Mouse (Mus musculus) midbrain, embryonic 15.5 days (tissue): ENCODE results near the gene Sppl2c. TPM values are rescaled to one million over a fixed set of nuclear protein-coding genes. Genes with fewer than 3 reads are reported as not detected.

ENCODE experiments used
- ATAC-seq: fragments of 200-750 bp; cut with Nextera tagmentation; replicated peaks from 2 replicates; pipeline ENCODE4 v1.8.0; 2017; ENCODE audit warnings: moderate TSS enrichment
- H3K27ac ChIP-seq: fragments of 300-500 bp; sonication (generic); 2 replicates; pipeline ENCODE4 v1.5.1; 2015; ENCODE audit warnings: mild to moderate bottlenecking, inconsistent platforms
- H3K27me3 ChIP-seq: fragments of 300-500 bp; sonication (generic); replicated peaks from 2 replicates; pipeline ENCODE4 v1.6.1; 2015; ENCODE audit warnings: inconsistent platforms
- H3K36me3 ChIP-seq: fragments of 300-500 bp; sonication (generic); replicated peaks from 2 replicates; pipeline ENCODE4 v1.6.1; 2015; ENCODE audit warnings: inconsistent platforms
- H3K4me1 ChIP-seq: fragments of 300-500 bp; sonication (generic); 2 replicates; pipeline ENCODE4 v1.6.1; 2015; ENCODE audit warnings: inconsistent platforms
- H3K4me2 ChIP-seq: fragments of 300-500 bp; sonication (generic); 2 replicates; pipeline ENCODE4 v1.6.1; 2015; ENCODE audit warnings: inconsistent platforms, mild to moderate bottlenecking, moderate library complexity
- H3K4me3 ChIP-seq: fragments of 300-500 bp; sonication (generic); 2 replicates; pipeline ENCODE4 v1.5.1; 2015; ENCODE audit warnings: mild to moderate bottlenecking, inconsistent platforms
- H3K9ac ChIP-seq: fragments of 300-500 bp; sonication (generic); 2 replicates; pipeline ENCODE4 v1.6.1; 2015; ENCODE audit warnings: mild to moderate bottlenecking, inconsistent platforms
- H3K9me3 ChIP-seq: fragments of 300-500 bp; sonication (generic); 2 replicates; pipeline ENCODE4 v1.6.1; 2016; ENCODE audit warnings: inconsistent platforms
- WGBS: fragments of 180-500 bp; shearing (Covaris S2); methylation state at CpG from one replicate; pipeline ENCODE4 v1.1.7; 2015; ENCODE audit warnings: mixed read lengths; 5-methylcytosine and 5-hydroxymethylcytosine counted together
- polyA plus RNA-seq: library from polyadenylated mRNA; unstranded; fragments of >200 nt; fragmentation: Nextera tagmentation; extraction: Ambion mirVana; gene quantifications from 2 replicates; pipeline ENCODE4 v1.2.1, GENCODE M21; 2015

Gene Sppl2c
- polyA plus RNA-seq, 1 experiment from 2014 or later: not detected

DNA sequence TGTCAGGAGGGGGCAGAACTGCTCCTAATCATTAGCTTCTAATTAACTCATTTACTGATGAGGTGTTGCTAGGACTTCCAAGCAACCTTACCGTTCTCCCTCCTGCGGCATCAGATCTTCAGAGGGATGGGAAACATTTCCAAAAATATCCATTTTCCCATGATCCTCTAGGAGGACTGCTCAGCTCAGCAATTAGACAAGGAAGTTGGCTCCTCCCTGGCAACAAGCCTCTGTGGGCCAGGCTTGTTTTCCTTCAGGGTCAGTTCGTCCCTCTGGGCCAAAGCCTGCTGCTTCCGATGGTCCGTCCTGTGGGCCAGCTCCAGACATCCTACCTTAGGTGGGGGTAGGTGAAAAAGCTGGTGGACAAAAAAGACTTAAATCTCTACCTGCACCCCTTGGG is 25.0 kb upstream of the Sppl2c start:
- H3K4me3 ChIP-seq: no peak overlapping the region
- H3K27ac ChIP-seq: no peak overlapping the region
- WGBS: 81% methylated on average over 5 of the region's 5 CpGs
- H3K9ac ChIP-seq: no peak overlapping the region
- peaks cover 23% of the 10 kb centered on the region for H3K4me1 ChIP-seq
- no peaks in the 10 kb centered on the region for H3K36me3 ChIP-seq
- H3K27me3 ChIP-seq: no peaks in the 10 kb centered on the region
- no peak for ATAC-seq
- no peak overlapping the region for H3K4me2 ChIP-seq
- H3K9me3 ChIP-seq: no peaks in the 10 kb centered on the region

DNA sequence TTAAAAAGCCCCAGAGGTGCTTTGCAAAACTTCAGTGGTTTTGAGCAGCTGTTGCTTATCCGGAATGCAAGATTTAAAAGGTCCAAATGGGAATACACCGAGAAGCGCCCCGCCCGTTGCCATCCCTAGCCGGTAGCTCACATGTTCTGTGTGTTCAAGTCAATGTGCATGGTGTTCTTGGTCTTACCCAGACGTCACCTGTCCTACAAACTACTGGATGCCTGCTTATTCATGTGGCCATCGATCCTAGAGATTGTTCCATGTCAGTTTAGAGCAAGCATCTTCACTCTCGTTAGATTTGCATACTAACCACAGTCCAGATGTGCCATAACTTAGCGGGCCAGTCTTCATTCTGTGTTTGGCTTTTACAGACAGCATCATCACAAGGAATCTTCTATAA is 21.9 kb upstream of the Sppl2c start:
- 91% methylated on average over 10 of the region's 10 CpGs for WGBS
- Histone ChIP-seq H3K27ac (no peak overlapping the region), H3K4me2 (no peak overlapping the region), H3K36me3 (no peaks in the 10 kb centered on the region), H3K9ac (no peak overlapping the region), H3K27me3 (no peaks in the 10 kb centered on the region), H3K4me3 (no peak overlapping the region), H3K9me3 (no peaks in the 10 kb centered on the region), H3K4me1 (peaks cover 1% of the 10 kb centered on the region)
- no peak for ATAC-seq

DNA sequence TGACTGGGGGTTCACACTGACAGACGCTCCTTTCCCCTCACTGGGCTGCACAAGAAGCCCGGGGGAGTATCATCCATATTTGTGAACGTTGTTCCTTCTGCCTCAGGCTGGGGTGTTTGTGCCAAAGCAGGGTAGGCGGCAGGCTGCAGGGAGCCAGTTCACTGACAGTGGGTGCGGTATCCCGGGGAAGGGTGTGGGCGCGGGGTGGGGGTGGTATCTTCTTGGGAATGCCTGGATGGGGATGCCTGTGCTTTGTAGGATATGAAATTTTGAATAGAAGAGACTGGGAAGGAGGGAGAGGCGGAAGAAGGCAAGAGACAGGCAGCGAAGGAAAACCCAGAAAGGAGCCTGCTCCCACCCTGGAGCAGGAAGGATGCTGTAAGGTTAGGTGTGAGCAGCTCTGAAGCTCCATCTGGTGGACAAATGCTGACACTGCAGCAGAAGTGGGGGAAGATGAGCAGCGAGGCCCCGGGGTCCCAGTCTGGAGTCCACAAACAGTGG is 14.8 kb upstream of the Sppl2c start:
- no peak overlapping the region for H3K4me3 ChIP-seq
- peak overlapping the region; percentile 37 for H3K4me2 ChIP-seq
- H3K36me3 ChIP-seq: no peaks in the 10 kb centered on the region
- H3K9me3 ChIP-seq: no peaks in the 10 kb centered on the region
- peak overlapping the region; percentile 25 for H3K9ac ChIP-seq
- peak overlapping the region; percentile 24; the same call in 1 of the 2 replicates for H3K27ac ChIP-seq
- H3K27me3 ChIP-seq: 0 out of 2 replicates have a peak, but pooled peaks cover 3% of the 10 kb centered on the region
- WGBS: 33% methylated on average over 12 of the region's 12 CpGs
- ATAC-seq: peak; percentile 64
- peaks cover 4% of the 10 kb centered on the region for H3K4me1 ChIP-seq

DNA sequence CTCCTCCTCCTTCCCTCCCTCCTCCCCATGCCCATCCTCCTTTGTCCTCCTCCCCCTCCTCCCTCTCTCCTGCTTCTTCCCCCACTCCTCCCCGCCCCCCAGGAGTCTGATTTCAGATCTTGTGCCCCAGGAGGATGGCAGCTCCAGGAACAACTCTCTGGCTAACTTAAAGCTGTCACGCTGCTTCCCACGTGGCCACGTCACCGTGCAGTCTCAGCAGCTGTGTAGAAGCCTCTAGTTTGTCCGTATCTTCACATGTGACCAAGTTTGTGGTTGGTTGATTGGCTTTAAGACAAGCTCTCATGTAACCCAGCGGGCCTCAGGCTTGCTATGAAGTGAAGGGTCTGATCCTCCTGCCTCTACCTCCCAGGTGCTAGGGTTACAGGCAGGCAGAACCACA is 7.2 kb upstream of the Sppl2c start:
- no peaks in the 10 kb centered on the region for H3K27me3 ChIP-seq
- no peaks in the 10 kb centered on the region for H3K4me1 ChIP-seq
- WGBS: 32% methylated on average over 7 of the region's 7 CpGs
- no peak overlapping the region for H3K27ac ChIP-seq
- H3K9ac ChIP-seq: no peak overlapping the region
- no peak overlapping the region for H3K4me2 ChIP-seq
- H3K36me3 ChIP-seq: no peaks in the 10 kb centered on the region
- H3K4me3 ChIP-seq: no peak overlapping the region
- no peaks in the 10 kb centered on the region for H3K9me3 ChIP-seq
- no peak for ATAC-seq

DNA sequence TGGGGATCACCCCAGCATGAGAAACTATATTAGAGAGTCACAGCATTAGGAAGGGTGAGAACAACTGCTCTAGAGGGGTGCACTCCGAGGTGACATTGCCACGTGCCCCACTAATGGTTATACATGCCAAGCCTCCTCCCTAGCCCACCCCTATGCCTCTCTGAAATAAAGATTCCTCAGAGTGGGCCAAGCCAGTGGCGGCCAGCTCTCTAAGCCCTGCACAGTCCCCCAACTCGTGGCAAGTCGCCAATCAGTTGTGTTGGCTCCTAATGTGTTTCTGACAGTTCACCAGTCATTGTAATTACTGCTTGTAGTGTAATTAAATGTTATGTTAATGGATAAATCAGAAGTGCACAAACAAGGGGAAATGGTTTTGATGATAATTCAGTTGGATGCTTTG is 6.3 kb upstream of the Sppl2c start:
- Histone ChIP-seq H3K4me1 (no peaks in the 10 kb centered on the region), H3K9me3 (no peaks in the 10 kb centered on the region), H3K4me3 (no peak overlapping the region), H3K27me3 (no peaks in the 10 kb centered on the region), H3K36me3 (no peaks in the 10 kb centered on the region), H3K4me2 (no peak overlapping the region), H3K27ac (no peak overlapping the region), H3K9ac (no peak overlapping the region)
- WGBS: 59% methylated on average over 5 of the region's 5 CpGs
- ATAC-seq: no peak

DNA sequence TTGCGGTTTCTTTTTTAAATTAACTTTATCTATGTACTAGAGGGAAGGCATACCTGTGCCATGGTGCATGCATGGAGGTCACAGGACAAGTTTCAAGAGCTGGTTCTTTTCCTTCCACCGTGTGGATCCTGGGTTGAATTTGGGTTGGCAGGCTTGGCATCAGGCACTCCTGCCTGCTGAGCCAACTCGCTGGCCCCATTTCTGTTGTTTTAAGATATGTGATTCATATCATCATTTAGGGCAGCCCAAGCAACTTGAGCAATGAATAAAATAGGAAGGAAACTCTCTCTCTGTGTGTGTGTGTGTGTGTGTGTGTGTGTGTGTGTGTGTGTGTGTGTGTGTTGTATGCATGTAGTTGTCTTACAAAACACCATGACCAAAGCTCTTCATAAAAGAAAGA is 4.0 kb upstream of the Sppl2c start:
- 91% methylated on average over 3 of the region's 3 CpGs for WGBS
- H3K27ac ChIP-seq: no peak overlapping the region
- no peak overlapping the region for H3K4me2 ChIP-seq
- H3K9me3 ChIP-seq: no peaks in the 10 kb centered on the region
- no peak overlapping the region for H3K9ac ChIP-seq
- no peaks in the 10 kb centered on the region for H3K36me3 ChIP-seq
- H3K27me3 ChIP-seq: no peaks in the 10 kb centered on the region
- H3K4me3 ChIP-seq: no peak overlapping the region
- no peaks in the 10 kb centered on the region for H3K4me1 ChIP-seq
- ATAC-seq: no peak

DNA sequence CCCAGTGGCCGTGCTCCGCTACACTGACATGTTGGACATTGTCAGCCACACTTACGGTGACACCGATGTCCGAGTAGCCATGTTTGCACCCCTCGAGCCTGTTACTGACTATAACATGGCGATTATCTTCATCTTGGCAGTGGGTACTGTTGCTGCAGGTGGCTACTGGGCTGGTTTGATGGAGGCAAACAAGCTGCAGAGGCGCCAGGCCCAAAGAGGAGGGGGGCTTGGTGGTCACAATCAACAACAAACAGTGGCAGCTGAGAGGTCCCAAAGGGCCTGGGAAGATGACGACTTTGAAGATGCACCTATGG is 667 bp downstream of the Sppl2c start:
- Histone ChIP-seq H3K27ac (no peak overlapping the region), H3K4me3 (no peak overlapping the region), H3K9ac (no peak overlapping the region), H3K4me1 (no peaks in the 10 kb centered on the region), H3K27me3 (no peaks in the 10 kb centered on the region), H3K9me3 (no peaks in the 10 kb centered on the region), H3K36me3 (no peaks in the 10 kb centered on the region), H3K4me2 (no peak overlapping the region)
- 91% methylated on average over 9 of the region's 9 CpGs for WGBS
- ATAC-seq: no peak

DNA sequence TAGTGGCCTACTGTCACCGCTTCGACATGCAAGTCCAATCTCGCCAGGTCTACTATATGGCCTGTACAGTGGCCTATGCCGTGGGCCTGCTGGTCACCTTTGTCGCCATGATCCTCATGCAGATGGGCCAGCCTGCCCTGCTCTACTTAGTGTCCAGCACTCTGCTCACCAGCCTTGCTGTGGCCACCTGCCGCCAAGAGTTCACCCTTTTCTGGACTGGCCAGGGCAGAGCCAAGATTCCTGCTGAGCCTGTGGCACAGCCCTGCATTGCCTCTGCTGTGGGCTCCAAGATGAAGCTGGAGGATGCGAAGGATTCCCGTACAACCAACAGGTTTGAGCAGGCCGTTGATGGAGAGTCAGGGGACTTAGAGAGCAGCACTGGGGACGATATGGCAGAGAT is 1.6 kb downstream of the Sppl2c start:
- WGBS: 96% methylated on average over 10 of the region's 10 CpGs
- Histone ChIP-seq H3K4me1 (no peaks in the 10 kb centered on the region), H3K36me3 (no peaks in the 10 kb centered on the region), H3K27ac (no peak overlapping the region), H3K4me3 (no peak overlapping the region), H3K9me3 (no peaks in the 10 kb centered on the region), H3K9ac (no peak overlapping the region), H3K4me2 (no peak overlapping the region), H3K27me3 (no peaks in the 10 kb centered on the region)
- no peak for ATAC-seq

DNA sequence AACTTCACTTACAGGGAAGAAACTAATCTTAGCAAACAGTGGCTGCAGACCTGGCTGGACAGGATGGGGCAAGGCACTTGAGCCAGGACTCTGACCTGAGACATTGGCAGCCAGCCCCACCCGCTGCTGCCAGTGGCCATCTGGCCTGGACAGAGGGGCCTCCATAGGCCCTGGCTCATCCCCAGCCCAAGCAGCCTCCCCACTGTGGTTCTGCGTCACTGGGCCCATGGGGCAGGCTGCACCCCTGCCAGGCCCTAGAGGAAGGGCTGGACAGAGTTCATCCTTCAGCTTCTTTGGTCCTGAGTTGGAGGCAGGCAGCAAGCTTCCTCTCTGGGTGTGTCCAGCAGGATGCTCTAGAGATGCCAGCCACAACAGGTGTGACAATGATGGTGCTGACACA is 3.9 kb downstream of the Sppl2c start:
- H3K4me2 ChIP-seq: no peak overlapping the region
- ATAC-seq: no peak
- no peak overlapping the region for H3K9ac ChIP-seq
- no peaks in the 10 kb centered on the region for H3K9me3 ChIP-seq
- no peak overlapping the region for H3K4me3 ChIP-seq
- H3K4me1 ChIP-seq: no peaks in the 10 kb centered on the region
- H3K27ac ChIP-seq: no peak overlapping the region
- 73% methylated on average over 2 of the region's 2 CpGs for WGBS
- H3K36me3 ChIP-seq: no peaks in the 10 kb centered on the region
- H3K27me3 ChIP-seq: no peaks in the 10 kb centered on the region

DNA sequence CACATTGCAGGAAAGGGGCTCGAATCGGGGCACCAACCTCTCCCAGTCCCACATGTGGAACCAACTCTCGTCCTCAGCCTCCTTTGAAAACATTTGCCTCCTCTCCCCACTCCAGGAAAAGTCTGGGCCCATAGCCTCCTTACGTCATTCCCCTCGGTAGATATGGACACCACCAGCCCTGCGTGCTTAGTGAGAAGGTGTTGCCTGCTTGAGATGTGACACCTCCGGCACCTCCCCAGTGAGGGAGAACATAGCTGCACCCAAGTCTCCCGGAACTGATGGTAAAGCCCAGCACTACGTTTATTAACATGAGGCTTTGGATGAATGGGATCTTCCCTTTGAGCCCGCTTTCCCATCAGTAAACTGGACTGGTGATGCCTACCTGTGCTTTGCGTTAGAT is 9.3 kb downstream of the Sppl2c start:
- no peak overlapping the region for H3K9ac ChIP-seq
- peak; percentile 42; the same call in 1 of the 2 replicates for ATAC-seq
- 74% methylated on average over 11 of the region's 11 CpGs for WGBS

DNA sequence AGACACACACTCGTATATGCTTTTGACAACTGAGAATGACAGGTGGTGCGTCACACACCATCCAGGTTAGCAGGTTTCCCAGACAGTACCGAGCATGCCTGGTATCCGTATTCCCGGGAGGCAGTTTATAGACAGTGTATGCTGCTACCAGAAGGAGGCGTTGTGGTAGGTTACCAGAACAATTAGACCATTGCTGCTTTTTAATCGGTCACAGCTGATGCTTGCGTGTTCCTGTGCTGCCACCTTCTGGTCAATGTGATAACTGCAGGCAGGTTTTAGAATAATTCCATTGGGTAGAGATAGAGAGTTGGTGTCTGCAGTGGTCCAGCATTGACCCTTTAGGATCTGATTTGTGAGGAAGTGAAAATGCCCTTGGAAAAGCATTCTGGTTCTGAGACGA is 9.7 kb downstream of the Sppl2c start:
- Histone ChIP-seq H3K4me2 (peak overlapping the region; percentile 33; the same call in 1 of the 2 replicates), H3K4me1 (no peaks in the 10 kb centered on the region), H3K4me3 (no peak overlapping the region), H3K27me3 (peaks cover 6% of the 10 kb centered on the region; the same call in 1 of the 2 replicates), H3K9ac (no peak overlapping the region), H3K27ac (no peak overlapping the region), H3K36me3 (no peaks in the 10 kb centered on the region), H3K9me3 (no peaks in the 10 kb centered on the region)
- peak; percentile 90 for ATAC-seq
- 8% methylated on average over 9 of the region's 9 CpGs for WGBS

More for the DNA sequence above, 9.3 kb downstream of the Sppl2c start:
- Histone ChIP-seq H3K4me1 (no peaks in the 10 kb centered on the region), H3K4me2 (peak overlapping the region; percentile 33; the same call in 1 of the 2 replicates), H3K4me3 (no peak overlapping the region), H3K9me3 (no peaks in the 10 kb centered on the region), H3K27me3 (peaks cover 6% of the 10 kb centered on the region; the same call in 1 of the 2 replicates), H3K27ac (no peak overlapping the region), H3K36me3 (no peaks in the 10 kb centered on the region)

DNA sequence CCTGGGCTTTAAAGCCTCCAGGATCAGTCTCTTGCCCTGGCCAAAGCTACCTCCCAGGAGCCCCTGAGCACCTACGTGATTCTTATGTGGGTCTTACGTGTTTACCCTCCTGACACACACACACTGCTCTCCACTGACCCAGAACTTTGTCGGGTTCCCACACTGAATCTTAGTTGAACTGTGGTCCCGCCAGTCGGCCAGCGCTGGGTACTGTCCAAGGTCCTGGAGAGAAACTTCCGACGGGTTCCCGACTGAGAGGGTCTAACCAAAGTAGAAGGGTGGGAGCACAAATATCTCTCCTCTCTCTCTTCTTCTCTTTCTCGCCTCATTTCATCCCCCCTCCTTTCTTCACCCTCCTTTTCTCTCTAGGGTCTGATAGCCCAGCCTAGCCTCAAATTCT is 11.7 kb downstream of the Sppl2c start:
- no peaks in the 10 kb centered on the region for H3K4me1 ChIP-seq
- no peak for ATAC-seq
- H3K27ac ChIP-seq: no peak overlapping the region
- H3K4me2 ChIP-seq: no peak overlapping the region
- no peak overlapping the region for H3K9ac ChIP-seq
- H3K36me3 ChIP-seq: no peaks in the 10 kb centered on the region
- no peak overlapping the region for H3K4me3 ChIP-seq
- 6% methylated on average over 10 of the region's 10 CpGs for WGBS
- H3K27me3 ChIP-seq: peaks cover 6% of the 10 kb centered on the region; the same call in 1 of the 2 replicates
- peaks cover 4% of the 10 kb centered on the region; the same call in 1 of the 2 replicates for H3K9me3 ChIP-seq

DNA sequence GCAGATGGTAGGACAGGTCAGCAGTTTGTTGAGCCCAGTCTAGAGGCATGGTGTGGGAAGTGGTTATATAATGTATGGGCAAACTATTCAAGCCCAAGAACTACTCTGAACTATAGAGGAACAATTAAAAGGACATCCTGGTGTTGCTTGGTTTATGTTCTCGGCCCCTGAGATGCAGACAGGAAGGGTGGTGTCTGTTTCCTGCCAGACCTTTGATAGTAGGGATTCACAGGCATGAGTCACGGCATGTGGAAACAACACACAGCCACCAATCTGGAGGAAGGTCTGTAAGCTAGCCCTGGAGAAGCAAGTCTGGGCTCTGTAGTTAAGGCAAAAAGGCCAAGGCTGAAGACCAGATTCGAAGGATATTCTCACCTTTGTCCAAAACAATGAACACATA is 17.1 kb downstream of the Sppl2c start:
- H3K4me3 ChIP-seq: no peak overlapping the region
- no peaks in the 10 kb centered on the region; the same call in 1 of the 2 replicates for H3K27me3 ChIP-seq
- ATAC-seq: no peak
- peaks cover 4% of the 10 kb centered on the region; the same call in 1 of the 2 replicates for H3K9me3 ChIP-seq
- H3K4me1 ChIP-seq: no peaks in the 10 kb centered on the region
- no peak overlapping the region for H3K4me2 ChIP-seq
- no peaks in the 10 kb centered on the region for H3K36me3 ChIP-seq
- no peak overlapping the region for H3K9ac ChIP-seq
- WGBS: 84% methylated on average over 3 of the region's 3 CpGs
- no peak overlapping the region for H3K27ac ChIP-seq
